Mouse (Mus musculus) MEL (cell line): Measurements from ENCODE around the gene Slc9a5. TPM values are rescaled to one million over a fixed set of nuclear protein-coding genes. Genes with fewer than 3 reads are reported as not detected.

Experiments used
- DNase-seq: peaks from one replicate; pipeline ENCODE4 v3.0.0; 2011; ENCODE audit warnings: low read depth, low spot score
- H3K27ac ChIP-seq: 2 replicates; pipeline ENCODE4 v1.5.1; 2012; ENCODE audit warnings: low read depth, mild to moderate bottlenecking, control low read depth, low read length, moderate library complexity; ENCODE audit not compliant: control insufficient read depth
- H3K27me3 ChIP-seq, 2 experiments: fragments of 150-350 bp in 1 of 2; sonication (generic) in 1 of 2; 2 replicates each; pipeline ENCODE4 v1.6.1; 2012; ENCODE audit warnings: low read length in 2 of 2, mild to moderate bottlenecking in 2 of 2, improper control_type of control experiment in 1 of 2, moderate library complexity in 1 of 2; ENCODE audit not compliant: insufficient read depth in 2 of 2, control insufficient read depth in 1 of 2
- H3K36me3 ChIP-seq, 2 experiments: 2 replicates each; pipeline ENCODE4 v1.6.1; 2012 to 2014; ENCODE audit warnings: low read length in 2 of 2, improper control_type of control experiment in 1 of 2, inconsistent platforms in 1 of 2, mild to moderate bottlenecking in 1 of 2; ENCODE audit not compliant: insufficient read depth in 2 of 2, control insufficient read depth in 1 of 2
- H3K4me1 ChIP-seq, 2 experiments: fragments of 150-350 bp in 1 of 2; sonication (generic) in 1 of 2; 2 replicates each; pipeline ENCODE4 v1.6.1; 2012; ENCODE audit warnings: low read length in 2 of 2, improper control_type of control experiment in 1 of 2, mild to moderate bottlenecking in 1 of 2; ENCODE audit not compliant: insufficient read depth in 2 of 2, control insufficient read depth in 1 of 2
- H3K4me3 ChIP-seq, 2 experiments: fragments of 150-350 bp in 1 of 2; sonication (generic) in 1 of 2; 2 replicates each; pipeline ENCODE4 v1.5.1; 2012; ENCODE audit warnings: low read depth in 2 of 2, low read length in 2 of 2, mild to moderate bottlenecking in 2 of 2, moderate library complexity in 2 of 2, control low read depth in 1 of 2, improper control_type of control experiment in 1 of 2; ENCODE audit not compliant: control insufficient read depth in 1 of 2, insufficient read depth in 1 of 2
- H3K79me2 ChIP-seq: 2 replicates; pipeline ENCODE4 v1.6.1; 2012; ENCODE audit warnings: mild to moderate bottlenecking, low read length, moderate library complexity; ENCODE audit not compliant: control insufficient read depth, poor library complexity, insufficient read depth
- H3K9ac ChIP-seq: 2 replicates; pipeline ENCODE4 v1.6.1; 2012; ENCODE audit warnings: low read depth, mild to moderate bottlenecking, control low read depth, low read length, moderate library complexity; ENCODE audit not compliant: control insufficient read depth, poor library complexity, severe bottlenecking
- H3K9me3 ChIP-seq: fragments of 150-350 bp; sonication (generic); replicated peaks from 2 replicates; pipeline ENCODE4 v1.6.1; 2012; ENCODE audit warnings: mild to moderate bottlenecking, low read length, improper control_type of control experiment, moderate library complexity; ENCODE audit not compliant: insufficient read depth
- CHD1 ChIP-seq: IDR thresholded peaks from 2 replicates; pipeline ENCODE4 v1.6.1; 2012; ENCODE audit warnings: low read depth, mild to moderate bottlenecking, inconsistent platforms, low read length, improper control_type of control experiment
- CTCF ChIP-seq, 3 experiments: IDR thresholded peaks in 2 of 3; conservative IDR thresholded peaks in 1 of 3; 2 replicates each; pipeline ENCODE4 v1.5.1; 2011 to 2012; ENCODE audit warnings: low read length in 3 of 3, low read depth in 2 of 3, mild to moderate bottlenecking in 2 of 3, improper control_type of control experiment in 1 of 3, inconsistent platforms in 1 of 3, mixed read lengths in 1 of 3, moderate library complexity in 1 of 3; ENCODE audit not compliant: control insufficient read depth in 1 of 3, insufficient read depth in 1 of 3, poor library complexity in 1 of 3, severe bottlenecking in 1 of 3
- E2F4 ChIP-seq: IDR thresholded peaks from 2 replicates; pipeline ENCODE4 v1.6.1; 2011; ENCODE audit warnings: low read depth, low read length, improper control_type of control experiment, borderline replicate concordance
- ELF1 ChIP-seq: IDR thresholded peaks from 2 replicates; pipeline ENCODE4 v1.6.1; 2014; ENCODE audit warnings: low read depth, mild to moderate bottlenecking, inconsistent platforms, low read length, improper control_type of control experiment, moderate library complexity
- EP300 ChIP-seq, 2 experiments: IDR thresholded peaks; 2 replicates each; pipeline ENCODE4 v1.6.1; 2011; ENCODE audit warnings: improper control_type of control experiment in 2 of 2, low read length in 2 of 2, low read depth in 1 of 2, mild to moderate bottlenecking in 1 of 2
- ETS1 ChIP-seq: IDR thresholded peaks from 2 replicates; pipeline ENCODE4 v1.6.1; 2012; ENCODE audit warnings: low read depth, mild to moderate bottlenecking, inconsistent platforms, low read length, improper control_type of control experiment, moderate library complexity
- GATA1 ChIP-seq: IDR thresholded peaks from 2 replicates; pipeline ENCODE4 v1.6.1; 2011; ENCODE audit warnings: low read depth, low read length, improper control_type of control experiment
- HCFC1 ChIP-seq: IDR thresholded peaks from 2 replicates; pipeline ENCODE4 v1.6.1; 2012; ENCODE audit warnings: low read depth, mild to moderate bottlenecking, inconsistent platforms, low read length, improper control_type of control experiment, moderate library complexity
- MAFK ChIP-seq: IDR thresholded peaks from 2 replicates; pipeline ENCODE4 v1.6.1; 2011; ENCODE audit warnings: low read depth, mild to moderate bottlenecking, low read length, improper control_type of control experiment, borderline replicate concordance
- MAX ChIP-seq: IDR thresholded peaks from 2 replicates; pipeline ENCODE4 v1.6.1; 2011; ENCODE audit warnings: low read length, improper control_type of control experiment
- MAZ ChIP-seq: IDR thresholded peaks from 2 replicates; pipeline ENCODE4 v1.6.1; 2012; ENCODE audit warnings: low read depth, mild to moderate bottlenecking, inconsistent platforms, low read length, improper control_type of control experiment
- MXI1 ChIP-seq: IDR thresholded peaks from 2 replicates; pipeline ENCODE4 v1.6.1; 2011; ENCODE audit warnings: mild to moderate bottlenecking, low read depth, low read length, improper control_type of control experiment
- NELFE ChIP-seq: IDR thresholded peaks from 2 replicates; pipeline ENCODE4 v1.6.1; 2011; ENCODE audit warnings: low read depth, low read length, improper control_type of control experiment
- NRF1 ChIP-seq: IDR thresholded peaks from 2 replicates; pipeline ENCODE4 v1.6.1; 2014; ENCODE audit warnings: low read depth, mild to moderate bottlenecking, inconsistent platforms, low read length, improper control_type of control experiment, moderate library complexity; ENCODE audit not compliant: poor library complexity, insufficient read depth, severe bottlenecking
- POLR2A ChIP-seq, 2 experiments: IDR thresholded peaks; 2 replicates each; pipeline ENCODE4 v1.6.1; 2011 to 2012; ENCODE audit warnings: low read length in 2 of 2, mild to moderate bottlenecking in 2 of 2, control low read depth in 1 of 2, improper control_type of control experiment in 1 of 2, low read depth in 1 of 2, moderate library complexity in 1 of 2; ENCODE audit not compliant: control insufficient read depth in 1 of 2, insufficient read depth in 1 of 2, poor library complexity in 1 of 2
- SIN3A ChIP-seq: IDR thresholded peaks from 2 replicates; pipeline ENCODE4 v1.6.1; 2012; ENCODE audit warnings: low read length, improper control_type of control experiment, inconsistent platforms
- SMC3 ChIP-seq: IDR thresholded peaks from 2 replicates; pipeline ENCODE4 v1.6.1; 2011; ENCODE audit warnings: low read depth, low read length, improper control_type of control experiment
- ZC3H11A ChIP-seq: IDR thresholded peaks from 2 replicates; pipeline ENCODE4 v1.6.1; 2012; ENCODE audit warnings: low read depth, mild to moderate bottlenecking, inconsistent platforms, low read length, improper control_type of control experiment
- ZMIZ1 ChIP-seq: IDR thresholded peaks from 2 replicates; pipeline ENCODE4 v1.6.1; 2012; ENCODE audit warnings: low read depth, mild to moderate bottlenecking, inconsistent platforms, low read length, improper control_type of control experiment, moderate library complexity
- polyA plus RNA-seq, 2 experiments: library from polyadenylated mRNA; stranded (reverse) in 1 of 2; unstranded in 1 of 2; fragments of >175 nt in 1 of 2; fragments of >200 nt in 1 of 2; gene quantifications; 2 replicates each; pipeline versions ENCODE4 v1.2.1 to v1.2.4; 2012; ENCODE audit warnings: low replicate concordance in 2 of 2, low read depth in 1 of 2; ENCODE audit not compliant: insufficient read length in 2 of 2, insufficient read depth in 1 of 2, missing spikeins in 1 of 2
- total RNA-seq: library from RNA; depleted of rRNA; stranded (reverse); fragments of 300-350 nt; gene quantifications from 2 replicates; pipeline ENCODE4 v1.2.3, GENCODE M21; 2012

Gene Slc9a5
- total and polyA plus RNA-seq, 3 experiments: 0.12 to 1.9 TPM; not detected in 1

DNA sequence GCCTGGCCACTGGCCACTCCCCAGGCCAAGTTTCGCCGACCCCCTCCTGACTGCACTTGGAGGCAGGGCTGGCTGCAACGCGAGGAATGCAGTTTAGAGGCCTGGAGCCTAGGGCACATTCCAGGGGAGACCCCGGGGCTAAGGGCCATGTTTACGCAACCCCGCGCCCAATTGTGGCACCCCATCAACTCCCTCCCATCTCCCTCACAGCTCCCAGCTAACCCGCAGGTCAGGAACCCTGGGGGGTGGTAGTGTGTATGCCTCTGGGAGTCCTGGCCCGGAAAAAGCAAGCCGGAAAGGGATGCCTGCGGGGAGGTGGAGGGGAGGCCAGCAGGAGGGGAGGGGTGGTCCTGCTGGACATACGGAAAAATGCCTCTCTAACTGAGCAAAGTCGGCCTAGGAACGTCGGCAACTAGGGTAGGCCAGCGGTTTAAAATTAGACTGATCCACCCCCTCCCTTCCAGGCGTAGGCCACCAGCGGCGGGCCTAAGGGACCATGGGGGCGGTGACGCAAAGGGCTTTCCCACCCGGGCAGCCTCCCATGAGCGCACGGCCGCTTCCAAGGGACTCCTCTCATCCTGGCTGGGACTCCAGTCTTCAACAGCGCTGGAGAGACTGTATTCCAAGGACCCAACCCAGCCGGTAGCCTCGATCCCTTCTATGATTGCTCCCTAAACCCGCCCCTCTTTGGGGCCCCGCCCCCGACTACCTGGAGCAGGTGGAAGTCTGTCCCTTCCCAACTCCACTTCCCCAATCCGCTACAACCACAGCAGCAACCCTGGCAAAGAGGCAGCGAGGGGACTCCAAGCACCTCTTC, 1.8 kb upstream of the Slc9a5 start:
- peak overlapping the region; percentile 86 to 93 for H3K4me3 ChIP-seq

GRCm38 (mm10) chr8:105347428-105348221, 1.0 kb upstream of the Slc9a5 start, which contains the start of gene Fhod1:
Gene Fhod1 (minus strand): TSS chr8:105347953.
- peak within 1 kb of the TSS; percentile 21; the same call in 1 of the 2 replicates for H3K27ac ChIP-seq

More for the DNA sequence above, 1.8 kb upstream of the Slc9a5 start:
- no peaks in the 10 kb centered on the region for H3K9me3 ChIP-seq
- peak overlapping the region; percentile 74 for H3K9ac ChIP-seq
- TF ChIP-seq GATA1: no peak
- no peak for TF ChIP-seq MAX
- no peak for TF ChIP-seq ZC3H11A
- TF ChIP-seq, all 39 proteins: peak for 0
- Histone ChIP-seq H3K27me3 (peaks cover 5 to 11% of the 10 kb centered on the region in 2 experiments; a peak in 3 of 4 replicates), H3K4me1 (peaks cover 11 to 41% of the 10 kb centered on the region in 2 experiments), H3K36me3 (peaks cover 0 to 25% of the 10 kb centered on the region in 2 experiments; a peak in 2 of 4 replicates), H3K27ac (no peak overlapping the region), H3K79me2 (peaks cover 4% of the 10 kb centered on the region; the same call in 1 of the 2 replicates)
- no peak for DNase-seq

More at GRCm38 (mm10) chr8:105347428-105348221, 1.0 kb upstream of the Slc9a5 start, which contains the start of gene Fhod1:
- peaks cover 8 to 35% of the 10 kb centered on the region in 2 experiments for H3K4me1 ChIP-seq
- peak within 1 kb of the TSS; percentile 86 to 93 for H3K4me3 ChIP-seq
- DNase-seq: peak; percentile 96
- H3K27me3 ChIP-seq: peaks cover 5 to 11% of the 10 kb centered on the region in 2 experiments; a peak in 3 of 4 replicates
- no peaks in the 10 kb centered on the region for H3K9me3 ChIP-seq
- peak within 1 kb of the TSS; percentile 74 for H3K9ac ChIP-seq
- TF ChIP-seq SMC3: no peak
- TF ChIP-seq POLR2A (IDR thresholded peaks at IDR 0.05; ENCODE audit: control insufficient read depth in 1 of 2, insufficient read depth in 1 of 2, low read depth in 1 of 2, low read length in 2 of 2, poor library complexity in 1 of 2): peak; percentile 51 to 64; a peak in 2 of 4 replicates
- TF ChIP-seq CHD1: no peak
- peak; percentile 8; the same call in 1 of the 2 replicates for TF ChIP-seq ELF1
- TF ChIP-seq NELFE: peak; percentile 57; the same call in 1 of the 2 replicates
- peak; percentile 46 for TF ChIP-seq MXI1
- peak; percentile 39; the same call in 1 of the 2 replicates for TF ChIP-seq MAZ
- peak in 1 of 3 experiments; percentile 19; a peak in 1 of 6 replicates for TF ChIP-seq CTCF (IDR thresholded peaks at IDR 0.05 in 2 of 3, conservative IDR thresholded peaks at IDR 0.05 in 1 of 3; ENCODE audit: control insufficient read depth in 1 of 3, insufficient read depth in 1 of 3, low read depth in 2 of 3, low read length in 3 of 3, poor library complexity in 1 of 3, severe bottlenecking in 1 of 3)
- TF ChIP-seq HCFC1: 0 out of 2 replicates have a peak, but pooled peaks have one; percentile 51
- TF ChIP-seq NRF1: 0 out of 2 replicates have a peak, but pooled peaks have one; percentile 35
- no peak for TF ChIP-seq EP300 (IDR thresholded peaks at IDR 0.05; ENCODE audit: low read depth in 1 of 2, low read length in 2 of 2)
- TF ChIP-seq SIN3A: peak; percentile 70
- no peak for TF ChIP-seq MAFK
- peak; percentile 92 for TF ChIP-seq E2F4
- TF ChIP-seq ZMIZ1: peak; percentile 55; the same call in 1 of the 2 replicates
- 0 out of 2 replicates have a peak, but pooled peaks have one; percentile 16 for TF ChIP-seq ETS1
- H3K79me2 ChIP-seq: peaks cover 4% of the 10 kb centered on the region; the same call in 1 of the 2 replicates
- peaks cover 0 to 20% of the 10 kb centered on the region in 2 experiments; a peak in 2 of 4 replicates for H3K36me3 ChIP-seq
